Mouse (Mus musculus): Measurements from ENCODE around the gene Il17d.

DNA sequence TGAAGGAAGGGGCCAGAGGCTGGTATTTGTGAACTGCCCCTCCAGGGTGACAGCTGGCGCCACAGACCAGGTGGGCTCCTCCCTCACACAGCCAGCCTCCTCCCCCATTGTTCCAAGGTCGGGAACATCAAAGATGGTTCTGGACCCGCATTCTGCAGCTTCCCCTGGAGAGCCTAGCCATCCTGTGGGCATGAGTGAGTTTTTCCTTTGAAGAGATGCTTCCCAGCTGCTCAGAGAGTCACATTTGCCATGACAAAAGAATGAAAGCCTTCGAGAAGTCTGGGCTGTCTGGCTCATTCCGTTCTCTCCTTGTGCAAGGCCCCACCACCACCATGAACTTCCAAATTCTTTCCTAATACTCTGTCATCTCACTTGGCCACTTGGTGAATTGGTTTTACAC is 9.8 kb downstream of the Il17d start:
- TF ChIP-seq CTCF (IDR thresholded peaks at IDR 0.05; ENCODE audit: control insufficient read depth, insufficient read depth, insufficient replicate concordance, low read depth, low read length) (no peak), POLR2A (IDR thresholded peaks at IDR 0.05; ENCODE audit: control insufficient read depth, low read depth, low read length) (no peak)
